26 mouse cellular contexts compared by ENCODE assay signal in the genomic region with DNA sequence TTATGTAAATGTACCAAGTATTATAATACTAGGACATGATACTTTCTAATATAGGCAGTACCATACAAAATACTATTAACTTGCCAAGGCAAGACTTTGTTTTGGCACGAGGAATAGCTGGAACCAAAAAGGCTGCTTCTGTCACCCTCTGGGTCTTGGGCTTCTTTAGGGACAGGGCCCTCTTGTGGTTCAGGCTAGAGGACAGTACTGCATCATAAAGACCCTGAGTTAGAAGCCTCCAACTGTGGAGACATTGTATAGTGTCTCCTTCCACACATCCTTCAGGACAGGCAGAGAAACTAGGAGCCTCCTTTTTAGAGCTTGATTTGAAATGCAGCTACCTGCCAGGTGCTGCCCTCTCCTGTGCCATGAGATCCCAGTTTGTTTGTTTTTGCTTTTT.
DNase-seq lines count a peak whose midpoint lies in the region; ATAC-seq and TF ChIP-seq lines count a peak whose summit lies in the region.
"Had no signal": no experiment of that assay in that cellular context is flagged by ENCODE, and none has a peak within 500 bp of the region (broad histone marks: within the 10 kb centered on the region; RNA-seq: fewer than 3 reads in every experiment).

No protein-coding gene starts in this region.

- TF ChIP-seq EP300 in liver, postnatal 0 days (IDR thresholded peaks at IDR 0.05; ENCODE audit: low read depth), result no peak

- H3K36me3 ChIP-seq in intestine, postnatal 0 days (ENCODE audit: control insufficient read depth, insufficient read depth), result 0 out of 2 replicates have a peak, but pooled peaks cover 5% of the 10 kb centered on the region
- H3K36me3 ChIP-seq in intestine, embryonic 15.5 days, result no peaks in the 10 kb centered on the region
- no peaks in the 10 kb centered on the region for H3K36me3 ChIP-seq in liver, postnatal 0 days (replicated peaks; ENCODE audit: insufficient read depth, low read length)
- no peaks in the 10 kb centered on the region for H3K36me3 ChIP-seq in liver, embryonic 12.5 days
- H3K36me3 ChIP-seq: embryonic facial prominence, embryonic 13.5 days; forebrain, embryonic 10.5 days; heart, embryonic 10.5 days; heart, embryonic 15.5 days; midbrain, embryonic 13.5 days; neural tube, embryonic 15.5 days had no signal

- no peak overlapping the region for H3K4me2 ChIP-seq in intestine, postnatal 0 days (replicated peaks; ENCODE audit: low read depth)
- H3K4me2 ChIP-seq in intestine, embryonic 15.5 days (replicated peaks), result no peak overlapping the region
- H3K4me2 ChIP-seq in liver, postnatal 0 days (ENCODE audit: low read depth, low read length), result no peak overlapping the region
- no peak overlapping the region for H3K4me2 ChIP-seq in liver, embryonic 12.5 days
- H3K4me2 ChIP-seq: embryonic facial prominence, embryonic 13.5 days; heart, embryonic 15.5 days; midbrain, embryonic 13.5 days; neural tube, embryonic 15.5 days had no signal

- no peaks in the 10 kb centered on the region for H3K9me3 ChIP-seq in intestine, postnatal 0 days (ENCODE audit: control insufficient read depth)
- H3K9me3 ChIP-seq in intestine, embryonic 15.5 days, result no peaks in the 10 kb centered on the region
- H3K9me3 ChIP-seq in liver, postnatal 0 days (ENCODE audit: low read length), result no peaks in the 10 kb centered on the region
- no peaks in the 10 kb centered on the region for H3K9me3 ChIP-seq in liver, embryonic 12.5 days (replicated peaks)
- H3K9me3 ChIP-seq: embryonic facial prominence, embryonic 13.5 days; forebrain, embryonic 10.5 days; heart, embryonic 10.5 days; heart, embryonic 15.5 days; midbrain, embryonic 13.5 days; neural tube, embryonic 15.5 days had no signal

- intact Hi-C loops in gastrocnemius, adult 2 months (cut with DNase I), result no loop called here

- no peak overlapping the region for H3K4me3 ChIP-seq in gastrocnemius, adult 2 months
- no peak overlapping the region for H3K4me3 ChIP-seq in intestine, postnatal 0 days (ENCODE audit: low read depth, low read length)
- no peak overlapping the region for H3K4me3 ChIP-seq in intestine, embryonic 15.5 days (replicated peaks)
- no peak overlapping the region for H3K4me3 ChIP-seq in liver, postnatal 0 days (ENCODE audit: low read depth, low read length)
- H3K4me3 ChIP-seq in liver, embryonic 12.5 days, result no peak overlapping the region
- H3K4me3 ChIP-seq: embryonic facial prominence, embryonic 13.5 days; forebrain, embryonic 10.5 days; heart, embryonic 10.5 days; heart, embryonic 15.5 days; midbrain, embryonic 13.5 days; neural tube, embryonic 15.5 days had no signal

- H3K27ac ChIP-seq in gastrocnemius, adult 2 months, result no peak overlapping the region
- no peak overlapping the region for H3K27ac ChIP-seq in intestine, postnatal 0 days (ENCODE audit: low read depth, low read length)
- no peak overlapping the region for H3K27ac ChIP-seq in intestine, embryonic 15.5 days
- no peak overlapping the region for H3K27ac ChIP-seq in liver, postnatal 0 days (ENCODE audit: low read depth)
- H3K27ac ChIP-seq in liver, embryonic 12.5 days, result no peak overlapping the region
- H3K27ac ChIP-seq: heart, embryonic 15.5 days had no signal

- ATAC-seq in intestine, postnatal 0 days, result no peak
- ATAC-seq in intestine, embryonic 15.5 days, result no peak
- no peak for ATAC-seq in liver, postnatal 0 days
- ATAC-seq in liver, embryonic 12.5 days, result no peak
- ATAC-seq: forebrain, embryonic 16.5 days had no signal

- DNase-seq in gastrocnemius, adult 2 months, result no peak
- DNase-seq in gastrocnemius, postnatal 4 days (ENCODE audit: low spot score in 2 of 2), result no peak
- no peak for DNase-seq in liver, postnatal 0 days
- DNase-seq in ES-CJ7 (ENCODE audit: low read depth, low spot score), result peak; percentile 10
- DNase-seq in thymus, postnatal 25 days, result no peak
- DNase-seq: adrenal gland, postnatal 14 days; cerebellum, adult 11-12 months; cerebellum, adult 9-11 months; gastrocnemius, postnatal 10 days; kidney, adult 11 months; kidney, postnatal 36 days; layer of hippocampus, postnatal 36 days; left cerebral cortex, postnatal 4 days; lung, adult 18-20 months; retina, postnatal 1 day; right cerebral cortex, postnatal 14 days had no signal

- 73% methylated on average over 1 of the region's 1 CpGs for WGBS in intestine, postnatal 0 days
- WGBS in intestine, embryonic 15.5 days, result 74% methylated on average over 1 of the region's 1 CpGs
- 88% methylated on average over 1 of the region's 1 CpGs for WGBS in liver, postnatal 0 days (ENCODE audit: insufficient replicate concordance)
- 64% methylated on average over 1 of the region's 1 CpGs for WGBS in liver, embryonic 12.5 days (ENCODE audit: insufficient replicate concordance)

- TF ChIP-seq CTCF in gastrocnemius, adult 2 months (IDR thresholded peaks at IDR 0.05), result peak; percentile 7; the same call in 1 of the 2 replicates
- peak; percentile 30; the same call in 1 of the 2 replicates for TF ChIP-seq CTCF in intestine, postnatal 0 days (IDR thresholded peaks at IDR 0.05; ENCODE audit: low read depth)
- TF ChIP-seq CTCF in liver, postnatal 0 days (IDR thresholded peaks at IDR 0.05; ENCODE audit: low read depth), result peak; percentile 20; the same call in 1 of the 2 replicates

- peaks cover 4% of the 10 kb centered on the region for H3K4me1 ChIP-seq in intestine, postnatal 0 days (replicated peaks; ENCODE audit: control insufficient read depth, insufficient read depth, low read length)
- peaks cover 11% of the 10 kb centered on the region for H3K4me1 ChIP-seq in intestine, embryonic 15.5 days (replicated peaks)
- H3K4me1 ChIP-seq in liver, postnatal 0 days (ENCODE audit: insufficient read depth), result peaks cover 38% of the 10 kb centered on the region
- peaks cover 95% of the 10 kb centered on the region for H3K4me1 ChIP-seq in liver, embryonic 12.5 days

- H3K9ac ChIP-seq in intestine, postnatal 0 days (ENCODE audit: low read depth, low read length), result no peak overlapping the region
- no peak overlapping the region for H3K9ac ChIP-seq in intestine, embryonic 15.5 days
- no peak overlapping the region for H3K9ac ChIP-seq in liver, postnatal 0 days (replicated peaks)
- H3K9ac ChIP-seq in liver, embryonic 12.5 days, result no peak overlapping the region
- H3K9ac ChIP-seq: embryonic facial prominence, embryonic 13.5 days; heart, embryonic 15.5 days; neural tube, embryonic 15.5 days had no signal

- H3K27me3 ChIP-seq in intestine, postnatal 0 days (replicated peaks; ENCODE audit: control insufficient read depth, insufficient read depth, low read length), result no peaks in the 10 kb centered on the region
- H3K27me3 ChIP-seq in intestine, embryonic 15.5 days (replicated peaks), result no peaks in the 10 kb centered on the region
- H3K27me3 ChIP-seq in liver, postnatal 0 days (ENCODE audit: insufficient read depth, low read length), result no peaks in the 10 kb centered on the region
- no peaks in the 10 kb centered on the region for H3K27me3 ChIP-seq in liver, embryonic 12.5 days (replicated peaks)
- H3K27me3 ChIP-seq: embryonic facial prominence, embryonic 13.5 days; heart, embryonic 15.5 days; midbrain, embryonic 13.5 days; neural tube, embryonic 15.5 days had no signal
